Mouse (Mus musculus) embryonic facial prominence, embryonic 10.5 days (tissue): ENCODE measurements at regions not wholly inside any gene's neighbourhood (a gene's known extent, or its start where the extent isn't known, plus 50 kb on each side); places are given as distances from the start of the nearest gene placed in this dataset.
A peak's percentile ranks its signal among the peaks of the same experiment; 100 is the strongest.

Experiments used
- DNase-seq: peaks from one replicate; pipeline ENCODE4 v3.0.0-alpha.2; 2017; ENCODE audit warnings: low spot score
- H3K27ac ChIP-seq: fragments of 300-500 bp; sonication (generic); replicated peaks from 2 replicates; pipeline ENCODE4 v1.5.1; 2016; ENCODE audit warnings: mild to moderate bottlenecking
- H3K27me3 ChIP-seq: fragments of 300-500 bp; sonication (generic); replicated peaks from 2 replicates; pipeline ENCODE4 v1.6.1; 2016; ENCODE audit warnings: low read depth, mild to moderate bottlenecking; ENCODE audit not compliant: poor library complexity, severe bottlenecking
- H3K36me3 ChIP-seq: fragments of 300-500 bp; sonication (generic); replicated peaks from 2 replicates; pipeline ENCODE4 v1.6.1; 2016; ENCODE audit warnings: mild to moderate bottlenecking, moderate library complexity
- H3K4me1 ChIP-seq: fragments of 300-500 bp; sonication (generic); 2 replicates; pipeline ENCODE4 v1.6.1; 2016
- H3K4me3 ChIP-seq: fragments of 300-500 bp; sonication (generic); 2 replicates; pipeline ENCODE4 v1.5.1; 2016; ENCODE audit warnings: mild to moderate bottlenecking, moderate library complexity
- H3K9me3 ChIP-seq: fragments of 300-500 bp; sonication (generic); 2 replicates; pipeline ENCODE4 v1.6.1; 2016; ENCODE audit warnings: mild to moderate bottlenecking
- WGBS: fragments of 180-500 bp; shearing (Covaris S2); methylation state at CpG from one replicate; pipeline ENCODE4 v1.1.7; 2016; 5-methylcytosine and 5-hydroxymethylcytosine counted together

DNA sequence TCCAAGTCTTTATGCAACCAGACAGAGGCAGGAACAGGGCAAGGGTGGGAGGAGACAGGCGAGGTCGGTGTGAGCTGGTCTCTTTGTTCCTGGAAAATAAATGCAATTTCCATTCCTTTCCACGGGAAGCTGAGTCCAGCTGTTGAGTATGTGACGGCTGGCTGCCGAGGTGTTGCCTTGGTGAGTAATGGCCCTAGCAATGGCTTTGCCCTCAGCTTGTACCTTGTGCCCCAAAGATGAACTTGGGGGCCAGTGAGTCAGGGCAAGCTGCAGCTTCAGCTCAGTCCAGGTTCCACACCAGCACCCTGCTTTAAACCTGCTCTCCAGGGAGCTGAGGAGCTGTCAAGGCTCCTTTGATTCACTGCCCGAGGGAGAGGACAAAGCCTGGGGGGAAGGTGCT, 130.0 kb downstream of the Tmem132e start:
- H3K9me3 ChIP-seq: no peaks in the 10 kb centered on the region
- DNase-seq: no peak
- H3K4me1 ChIP-seq: peaks cover 13% of the 10 kb centered on the region; the same call in 1 of the 2 replicates
- no peaks in the 10 kb centered on the region for H3K36me3 ChIP-seq
- H3K4me3 ChIP-seq: no peak overlapping the region
- WGBS: 40% methylated on average over 6 of the region's 6 CpGs
- peaks cover 15% of the 10 kb centered on the region for H3K27me3 ChIP-seq
- H3K27ac ChIP-seq: no peak overlapping the region

DNA sequence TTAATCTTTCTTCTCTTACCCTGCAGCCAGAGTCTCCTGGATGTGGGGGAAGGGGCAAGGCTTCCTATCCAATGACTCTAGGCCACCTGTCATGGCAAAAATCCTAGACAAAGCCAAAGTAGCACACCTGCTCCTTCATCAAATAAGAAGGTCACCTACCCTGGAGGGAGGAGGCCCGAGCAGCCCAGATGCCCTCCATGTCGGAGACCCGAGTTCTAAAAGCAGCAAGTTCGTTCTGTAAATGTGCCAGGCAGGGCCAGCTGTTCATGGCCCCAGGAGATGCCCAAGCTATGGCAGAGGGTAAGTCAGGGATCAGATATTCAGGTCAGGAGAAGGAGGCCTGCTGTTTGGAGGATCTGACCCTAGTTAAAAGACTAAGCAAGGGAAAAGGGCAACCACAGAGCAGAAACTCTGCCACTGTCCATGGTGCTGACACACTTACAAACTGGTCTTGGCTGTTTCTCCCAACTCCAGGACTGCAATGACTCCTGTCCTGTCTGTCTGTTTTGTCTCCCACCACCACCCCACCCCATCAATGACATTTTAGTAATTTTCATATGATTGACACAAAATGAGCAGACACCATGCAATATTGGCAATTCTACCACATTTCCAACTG, 125.9 kb downstream of the Tmem132e start:
- Histone ChIP-seq H3K4me1 (peaks cover 9% of the 10 kb centered on the region; the same call in 1 of the 2 replicates), H3K27ac (no peak overlapping the region), H3K27me3 (no peaks in the 10 kb centered on the region), H3K4me3 (no peak overlapping the region), H3K9me3 (no peaks in the 10 kb centered on the region), H3K36me3 (no peaks in the 10 kb centered on the region)
- 92% methylated on average over 4 of the region's 4 CpGs for WGBS
- DNase-seq: peak; percentile 68

DNA sequence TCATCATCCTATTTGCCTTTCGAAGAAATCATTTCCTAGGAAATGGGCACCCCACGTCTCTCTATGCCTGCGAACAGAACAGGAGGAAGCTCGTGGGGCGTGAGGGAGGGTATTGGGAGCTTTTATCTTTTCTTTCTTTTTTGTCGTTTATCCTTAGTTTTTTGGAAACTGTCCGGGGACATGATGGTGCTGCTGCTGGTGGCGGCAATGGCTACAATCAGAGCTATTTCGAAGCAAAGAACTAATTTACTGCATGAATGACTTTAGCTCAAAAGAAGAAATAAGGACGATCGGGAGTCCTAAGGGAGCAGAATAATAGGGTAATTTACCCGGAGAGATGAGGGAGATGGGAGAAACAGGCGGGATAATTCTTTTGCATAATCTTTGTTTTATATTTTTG, 119.9 kb downstream of the Tmem132e start:
- H3K27ac ChIP-seq: no peak overlapping the region
- H3K27me3 ChIP-seq: peaks cover 14% of the 10 kb centered on the region
- no peaks in the 10 kb centered on the region for H3K36me3 ChIP-seq
- H3K4me1 ChIP-seq: no peaks in the 10 kb centered on the region; the same call in 1 of the 2 replicates
- WGBS: 33% methylated on average over 13 of the region's 13 CpGs
- H3K9me3 ChIP-seq: no peaks in the 10 kb centered on the region
- H3K4me3 ChIP-seq: no peak overlapping the region
- DNase-seq: no peak
